Mouse (Mus musculus) limb, embryonic 13.5 days (tissue): ENCODE data around the gene Tmem202. TPM values are rescaled to one million over a fixed set of nuclear protein-coding genes. Genes with fewer than 3 reads are reported as not detected.

Experiments used
- ATAC-seq: fragments of 200-750 bp; cut with Nextera tagmentation; 2 replicates; pipeline ENCODE4 v1.8.0; 2017; ENCODE audit warnings: low read depth, moderate number of reproducible peaks, moderate TSS enrichment; ENCODE audit not compliant: low FRiP score
- H3K27ac ChIP-seq: fragments of 300-500 bp; sonication (generic); 2 replicates; pipeline ENCODE4 v1.5.1; 2015; ENCODE audit warnings: inconsistent platforms, mild to moderate bottlenecking, moderate library complexity
- H3K27me3 ChIP-seq: fragments of 300-500 bp; sonication (generic); 2 replicates; pipeline ENCODE4 v1.6.1; 2015; ENCODE audit warnings: mild to moderate bottlenecking, inconsistent platforms
- H3K36me3 ChIP-seq: fragments of 300-500 bp; sonication (generic); 2 replicates; pipeline ENCODE4 v1.6.1; 2015; ENCODE audit warnings: inconsistent platforms, mild to moderate bottlenecking, moderate library complexity
- H3K4me1 ChIP-seq: fragments of 300-500 bp; sonication (generic); 2 replicates; pipeline ENCODE4 v1.6.1; 2015; ENCODE audit warnings: inconsistent platforms
- H3K4me2 ChIP-seq: fragments of 300-500 bp; sonication (generic); replicated peaks from 2 replicates; pipeline ENCODE4 v1.6.1; 2015; ENCODE audit warnings: inconsistent platforms, mild to moderate bottlenecking, moderate library complexity
- H3K4me3 ChIP-seq: fragments of 300-500 bp; sonication (generic); 2 replicates; pipeline ENCODE4 v1.5.1; 2015; ENCODE audit warnings: moderate library complexity, mild to moderate bottlenecking, inconsistent platforms
- H3K9ac ChIP-seq: fragments of 300-500 bp; sonication (generic); 2 replicates; pipeline ENCODE4 v1.6.1; 2015; ENCODE audit warnings: mild to moderate bottlenecking, inconsistent platforms
- H3K9me3 ChIP-seq: fragments of 300-500 bp; sonication (generic); 2 replicates; pipeline ENCODE4 v1.6.1; 2016; ENCODE audit warnings: inconsistent platforms
- WGBS: fragments of 180-500 bp; shearing (Covaris S2); methylation state at CpG from one replicate; pipeline ENCODE4 v1.1.7; 2015; 5-methylcytosine and 5-hydroxymethylcytosine counted together
- polyA plus RNA-seq: library from polyadenylated mRNA; unstranded; fragments of >200 nt; fragmentation: Nextera tagmentation; extraction: Ambion mirVana; gene quantifications from 2 replicates; pipeline ENCODE4 v1.2.1, GENCODE M21; 2015

Gene Tmem202
- polyA plus RNA-seq, 1 experiment from 2014 or later: 0.18 TPM

- no peak overlapping the region for H3K4me2 ChIP-seq
- 88% methylated on average over 2 of the region's 2 CpGs for WGBS
- no peak overlapping the region for H3K27ac ChIP-seq
- H3K9ac ChIP-seq: no peak overlapping the region
- H3K36me3 ChIP-seq: no peaks in the 10 kb centered on the region
- no peaks in the 10 kb centered on the region for H3K27me3 ChIP-seq
- H3K4me3 ChIP-seq: no peak overlapping the region
- ATAC-seq: no peak
- no peaks in the 10 kb centered on the region for H3K9me3 ChIP-seq
- no peaks in the 10 kb centered on the region for H3K4me1 ChIP-seq
Measured at GRCm38 (mm10) chr9:59528274-59528673, 11.4 kb downstream of the Tmem202 start.

GRCm38 (mm10) chr9:59527580-59527979, 12.1 kb downstream of the Tmem202 start:
- H3K27ac ChIP-seq: no peak overlapping the region
- WGBS: 87% methylated on average over 3 of the region's 3 CpGs
- no peaks in the 10 kb centered on the region for H3K4me1 ChIP-seq
- H3K4me3 ChIP-seq: no peak overlapping the region
- no peaks in the 10 kb centered on the region for H3K36me3 ChIP-seq
- no peaks in the 10 kb centered on the region for H3K27me3 ChIP-seq
- no peak overlapping the region for H3K9ac ChIP-seq
- H3K9me3 ChIP-seq: no peaks in the 10 kb centered on the region
- ATAC-seq: no peak
- H3K4me2 ChIP-seq: no peak overlapping the region

GRCm38 (mm10) chr9:59526727-59527126, 12.9 kb downstream of the Tmem202 start:
- Histone ChIP-seq H3K4me2 (no peak overlapping the region), H3K4me1 (no peaks in the 10 kb centered on the region), H3K27ac (no peak overlapping the region), H3K9me3 (no peaks in the 10 kb centered on the region), H3K27me3 (no peaks in the 10 kb centered on the region), H3K36me3 (no peaks in the 10 kb centered on the region), H3K9ac (no peak overlapping the region), H3K4me3 (no peak overlapping the region)
- 78% methylated on average over 6 of the region's 6 CpGs for WGBS
- no peak for ATAC-seq

- Histone ChIP-seq H3K27ac (no peak overlapping the region), H3K36me3 (no peaks in the 10 kb centered on the region), H3K27me3 (no peaks in the 10 kb centered on the region), H3K4me1 (no peaks in the 10 kb centered on the region), H3K9me3 (no peaks in the 10 kb centered on the region), H3K4me2 (no peak overlapping the region), H3K4me3 (no peak overlapping the region), H3K9ac (no peak overlapping the region)
- 46% methylated on average over 4 of the region's 4 CpGs for WGBS
- no peak for ATAC-seq
Measured at GRCm38 (mm10) chr9:59522906-59523305, 16.7 kb downstream of the Tmem202 start.

GRCm38 (mm10) chr9:59519396-59519795, 20.3 kb downstream of the Tmem202 start:
- no peak overlapping the region for H3K27ac ChIP-seq
- 0 out of 2 replicates have a peak, but pooled peaks cover 4% of the 10 kb centered on the region for H3K4me1 ChIP-seq
- no peak for ATAC-seq
- H3K36me3 ChIP-seq: no peaks in the 10 kb centered on the region
- H3K4me2 ChIP-seq: no peak overlapping the region
- no peaks in the 10 kb centered on the region for H3K27me3 ChIP-seq
- 98% methylated on average over 2 of the region's 2 CpGs for WGBS
- H3K9me3 ChIP-seq: no peaks in the 10 kb centered on the region
- no peak overlapping the region for H3K4me3 ChIP-seq
- H3K9ac ChIP-seq: no peak overlapping the region

- ATAC-seq: no peak
- Histone ChIP-seq H3K9me3 (no peaks in the 10 kb centered on the region), H3K36me3 (no peaks in the 10 kb centered on the region), H3K4me2 (no peak overlapping the region), H3K27me3 (no peaks in the 10 kb centered on the region), H3K27ac (no peak overlapping the region), H3K4me3 (no peak overlapping the region), H3K9ac (no peak overlapping the region), H3K4me1 (0 out of 2 replicates have a peak, but pooled peaks cover 4% of the 10 kb centered on the region)
- 81% methylated on average over 5 of the region's 5 CpGs for WGBS
Measured at GRCm38 (mm10) chr9:59518976-59519375, 20.7 kb downstream of the Tmem202 start.

- no peak overlapping the region for H3K27ac ChIP-seq
Measured at GRCm38 (mm10) chr9:59517127-59517526, 22.5 kb downstream of the Tmem202 start.

GRCm38 (mm10) chr9:59515069-59515468, 24.6 kb downstream of the Tmem202 start:
- H3K36me3 ChIP-seq: no peaks in the 10 kb centered on the region
- no peaks in the 10 kb centered on the region for H3K27me3 ChIP-seq
- H3K27ac ChIP-seq: no peak overlapping the region
- H3K9ac ChIP-seq: no peak overlapping the region
- H3K9me3 ChIP-seq: no peaks in the 10 kb centered on the region
- 0 out of 2 replicates have a peak, but pooled peaks cover 4% of the 10 kb centered on the region for H3K4me1 ChIP-seq
- 69% methylated on average over 3 of the region's 3 CpGs for WGBS
- no peak overlapping the region for H3K4me3 ChIP-seq
- no peak for ATAC-seq
- H3K4me2 ChIP-seq: no peak overlapping the region

More at GRCm38 (mm10) chr9:59517127-59517526, 22.5 kb downstream of the Tmem202 start:
- 0 out of 2 replicates have a peak overlapping the region, but pooled peaks have one; percentile 13 for H3K9ac ChIP-seq
- no peaks in the 10 kb centered on the region for H3K9me3 ChIP-seq
- H3K27me3 ChIP-seq: no peaks in the 10 kb centered on the region
- H3K4me2 ChIP-seq: 0 out of 2 replicates have a peak overlapping the region, but pooled peaks have one; percentile 16
- no peaks in the 10 kb centered on the region for H3K36me3 ChIP-seq
- 0 out of 2 replicates have a peak, but pooled peaks cover 4% of the 10 kb centered on the region for H3K4me1 ChIP-seq
- no peak for ATAC-seq
- H3K4me3 ChIP-seq: no peak overlapping the region
- 40% methylated on average over 7 of the region's 7 CpGs for WGBS

- 31% methylated on average over 4 of the region's 4 CpGs for WGBS
- H3K4me3 ChIP-seq: no peak overlapping the region
- H3K27me3 ChIP-seq: no peaks in the 10 kb centered on the region
- no peak overlapping the region for H3K4me2 ChIP-seq
- H3K9ac ChIP-seq: no peak overlapping the region
- H3K27ac ChIP-seq: no peak overlapping the region
- no peaks in the 10 kb centered on the region for H3K9me3 ChIP-seq
- H3K36me3 ChIP-seq: no peaks in the 10 kb centered on the region
- H3K4me1 ChIP-seq: 0 out of 2 replicates have a peak, but pooled peaks cover 4% of the 10 kb centered on the region
- ATAC-seq: no peak
Measured at GRCm38 (mm10) chr9:59512381-59512780, 27.3 kb downstream of the Tmem202 start.

- Histone ChIP-seq H3K36me3 (no peaks in the 10 kb centered on the region), H3K27ac (no peak overlapping the region), H3K4me1 (no peaks in the 10 kb centered on the region)
Measured at GRCm38 (mm10) chr9:59508146-59508545, 31.5 kb downstream of the Tmem202 start.

GRCm38 (mm10) chr9:59487331-59487730, 52.3 kb downstream of the Tmem202 start:
- Histone ChIP-seq H3K9me3 (no peaks in the 10 kb centered on the region), H3K36me3 (no peaks in the 10 kb centered on the region), H3K27ac (peak overlapping the region; percentile 98; the same call in 1 of the 2 replicates), H3K27me3 (no peaks in the 10 kb centered on the region), H3K9ac (peak overlapping the region; percentile 99), H3K4me2 (peak overlapping the region; percentile 69), H3K4me3 (peak overlapping the region; percentile 100), H3K4me1 (peaks cover 11% of the 10 kb centered on the region; the same call in 1 of the 2 replicates)
- ATAC-seq: no peak

More at GRCm38 (mm10) chr9:59508146-59508545, 31.5 kb downstream of the Tmem202 start:
- no peak for ATAC-seq
- Histone ChIP-seq H3K9me3 (no peaks in the 10 kb centered on the region), H3K9ac (no peak overlapping the region), H3K4me2 (no peak overlapping the region), H3K4me3 (no peak overlapping the region), H3K27me3 (no peaks in the 10 kb centered on the region)
- WGBS: 31% methylated on average over 1 of the region's 1 CpGs

GRCm38 (mm10) chr9:59486549-59487065, 53.0 kb downstream of the Tmem202 start, which contains the start of gene Arih1:
Arih1 (minus strand) TSS chr9:59486618.
- peak within 1 kb of the TSS; percentile 98 for H3K27ac ChIP-seq
- ATAC-seq: peak; percentile 98
- no peaks in the 10 kb centered on the region for H3K27me3 ChIP-seq

More at GRCm38 (mm10) chr9:59486549-59487065, 53.0 kb downstream of the Tmem202 start, which contains the start of gene Arih1:
- H3K9ac ChIP-seq: peak within 1 kb of the TSS; percentile 99
- peak within 1 kb of the TSS; percentile 82 for H3K4me2 ChIP-seq
- WGBS: 0% methylated on average over 51 of the region's 56 CpGs
- H3K36me3 ChIP-seq: no peaks in the 10 kb centered on the region
- H3K4me1 ChIP-seq: peaks cover 11% of the 10 kb centered on the region; the same call in 1 of the 2 replicates
- H3K9me3 ChIP-seq: no peaks in the 10 kb centered on the region
- H3K4me3 ChIP-seq: peak within 1 kb of the TSS; percentile 100
